Mouse (Mus musculus) G1E (cell line): Measurements from ENCODE around the gene Hoxa9. TPM values are rescaled to one million over a fixed set of nuclear protein-coding genes. Genes with fewer than 3 reads are reported as not detected.

Source experiments
- ATAC-seq: 2 replicates; pipeline ENCODE4 v1.8.0; 2016; ENCODE audit warnings: mild to moderate bottlenecking; ENCODE audit not compliant: insufficient number of reproducible peaks, poor library complexity, low FRiP score, severe bottlenecking; ENCODE audit errors: extremely low read depth
- DNase-seq: peaks from one replicate; pipeline ENCODE4 v3.0.0; 2012; ENCODE audit warnings: low spot score
- H3K27me3 ChIP-seq: 2 replicates; pipeline ENCODE4 v1.6.1; 2012; ENCODE audit warnings: mild to moderate bottlenecking, low read length, inconsistent platforms; ENCODE audit not compliant: insufficient read depth
- H3K36me3 ChIP-seq: replicated peaks from 2 replicates; pipeline ENCODE3; 2012; ENCODE audit warnings: mild to moderate bottlenecking, inconsistent platforms
- H3K4me1 ChIP-seq: 2 replicates; pipeline ENCODE4 v1.6.1; 2012; ENCODE audit warnings: low read depth, low read length, inconsistent platforms, mixed read lengths; ENCODE audit not compliant: insufficient read depth
- H3K4me3 ChIP-seq: 2 replicates; pipeline ENCODE4 v1.5.1; 2012; ENCODE audit warnings: low read depth, mild to moderate bottlenecking, inconsistent platforms, low read length, moderate library complexity, mixed read lengths
- H3K9me3 ChIP-seq: replicated peaks from 2 replicates; pipeline ENCODE4 v1.6.1; 2012; ENCODE audit warnings: inconsistent platforms
- CTCF ChIP-seq: IDR thresholded peaks from 2 replicates; pipeline ENCODE4 v1.5.1; 2012; ENCODE audit warnings: low read depth, low read length, inconsistent platforms, mixed read lengths
- GATA1 ChIP-seq: IDR thresholded peaks from 2 replicates; pipeline ENCODE4 v1.6.1; 2012; ENCODE audit warnings: borderline replicate concordance, low read length, inconsistent platforms, mixed read lengths
- GATA2 ChIP-seq: IDR thresholded peaks from 2 replicates; pipeline ENCODE4 v1.6.1; 2012; ENCODE audit warnings: low read depth, low read length, inconsistent platforms, borderline replicate concordance
- POLR2AphosphoS5 ChIP-seq: IDR thresholded peaks from 2 replicates; pipeline ENCODE4 v1.6.1; 2012; ENCODE audit warnings: low read depth, low read length, inconsistent platforms; ENCODE audit not compliant: insufficient replicate concordance
- TAL1 ChIP-seq: conservative IDR thresholded peaks from 2 replicates; pipeline ENCODE4 v1.6.1; 2012; ENCODE audit warnings: low read depth, low read length, inconsistent platforms, mixed read lengths
- polyA plus RNA-seq: library from polyadenylated mRNA; stranded (reverse); fragments of >175 nt; gene quantifications from 2 replicates; pipeline ENCODE4 v1.2.3, GENCODE M21; 2012
- total RNA-seq, 2 experiments: library from RNA; stranded (forward) in 1 of 2; stranded (reverse) in 1 of 2; fragments of 200-1000 nt in 1 of 2; fragments of >200 nt in 1 of 2; fragmentation: Nextera tagmentation in 1 of 2; gene quantifications; 2 replicates each; pipeline ENCODE4 v1.2.3; 2014 to 2017

Gene Hoxa9
- total and polyA plus RNA-seq, 3 experiments = 0.05 TPM; not detected in 2

GRCm38 (mm10) chr6:52212556-52213118, 18.3 kb downstream of the Hoxa9 start:
- TF ChIP-seq GATA1 (no peak), TAL1 (no peak), POLR2AphosphoS5 (no peak), CTCF (no peak), GATA2 (no peak)
- ATAC-seq (no peak), DNase-seq (no peak)
- Histone ChIP-seq H3K27me3 (peaks cover 48% of the 10 kb centered on the region), H3K9me3 (peaks cover 8% of the 10 kb centered on the region), H3K36me3 (no peaks in the 10 kb centered on the region), H3K4me3 (no peak overlapping the region), H3K4me1 (no peaks in the 10 kb centered on the region)

DNA sequence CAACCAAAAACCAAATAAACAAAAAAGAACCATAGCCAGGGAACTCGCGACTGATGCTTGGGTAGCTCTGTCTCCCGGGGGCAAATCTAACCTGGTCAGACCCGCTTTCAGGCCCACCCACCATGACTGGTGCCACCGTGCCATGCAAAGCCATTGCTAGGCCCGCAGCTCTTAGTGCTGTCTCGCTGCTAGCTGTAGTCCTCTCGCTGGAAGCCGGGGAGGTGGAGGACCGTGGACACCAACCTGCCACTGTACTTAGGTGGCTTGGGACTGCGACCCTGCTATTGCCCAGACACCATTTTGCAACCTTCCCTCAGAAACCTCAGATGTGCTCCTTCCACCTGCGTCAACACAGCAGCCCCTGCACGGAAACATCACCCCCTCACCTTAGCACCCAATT, 18.9 kb downstream of the Hoxa9 start:
- Histone ChIP-seq H3K9me3 (peaks cover 2% of the 10 kb centered on the region), H3K4me1 (no peaks in the 10 kb centered on the region)

GRCm38 (mm10) chr6:52211170-52211935, 19.5 kb downstream of the Hoxa9 start:
- no peak for ATAC-seq
- no peak for DNase-seq
- Histone ChIP-seq H3K9me3 (no peaks in the 10 kb centered on the region; the same call in 1 of the 2 replicates), H3K36me3 (no peaks in the 10 kb centered on the region), H3K4me1 (no peaks in the 10 kb centered on the region), H3K4me3 (no peak overlapping the region), H3K27me3 (peaks cover 44% of the 10 kb centered on the region)
- TF ChIP-seq POLR2AphosphoS5 = no peak
- no peak for TF ChIP-seq GATA2
- no peak for TF ChIP-seq TAL1
- TF ChIP-seq GATA1 = no peak
- no peak for TF ChIP-seq CTCF

More for the DNA sequence above, 18.9 kb downstream of the Hoxa9 start:
- H3K27me3 ChIP-seq = peaks cover 46% of the 10 kb centered on the region
- DNase-seq = no peak
- no peak overlapping the region for H3K4me3 ChIP-seq
- no peaks in the 10 kb centered on the region for H3K36me3 ChIP-seq
- no peak for ATAC-seq
- TF ChIP-seq CTCF = no peak
- no peak for TF ChIP-seq GATA2
- no peak for TF ChIP-seq POLR2AphosphoS5
- TF ChIP-seq TAL1 = no peak
- TF ChIP-seq GATA1 = no peak

- H3K27me3 ChIP-seq = peaks cover 32% of the 10 kb centered on the region; the same call in 1 of the 2 replicates
- H3K9me3 ChIP-seq = peaks cover 3% of the 10 kb centered on the region; the same call in 1 of the 2 replicates
- H3K4me1 ChIP-seq = no peaks in the 10 kb centered on the region
- no peak overlapping the region for H3K4me3 ChIP-seq
- H3K36me3 ChIP-seq = no peaks in the 10 kb centered on the region
- no peak for ATAC-seq
- no peak for DNase-seq
- TF ChIP-seq CTCF = no peak
Measured at GRCm38 (mm10) chr6:52209685-52210046, 21.2 kb downstream of the Hoxa9 start.

DNA sequence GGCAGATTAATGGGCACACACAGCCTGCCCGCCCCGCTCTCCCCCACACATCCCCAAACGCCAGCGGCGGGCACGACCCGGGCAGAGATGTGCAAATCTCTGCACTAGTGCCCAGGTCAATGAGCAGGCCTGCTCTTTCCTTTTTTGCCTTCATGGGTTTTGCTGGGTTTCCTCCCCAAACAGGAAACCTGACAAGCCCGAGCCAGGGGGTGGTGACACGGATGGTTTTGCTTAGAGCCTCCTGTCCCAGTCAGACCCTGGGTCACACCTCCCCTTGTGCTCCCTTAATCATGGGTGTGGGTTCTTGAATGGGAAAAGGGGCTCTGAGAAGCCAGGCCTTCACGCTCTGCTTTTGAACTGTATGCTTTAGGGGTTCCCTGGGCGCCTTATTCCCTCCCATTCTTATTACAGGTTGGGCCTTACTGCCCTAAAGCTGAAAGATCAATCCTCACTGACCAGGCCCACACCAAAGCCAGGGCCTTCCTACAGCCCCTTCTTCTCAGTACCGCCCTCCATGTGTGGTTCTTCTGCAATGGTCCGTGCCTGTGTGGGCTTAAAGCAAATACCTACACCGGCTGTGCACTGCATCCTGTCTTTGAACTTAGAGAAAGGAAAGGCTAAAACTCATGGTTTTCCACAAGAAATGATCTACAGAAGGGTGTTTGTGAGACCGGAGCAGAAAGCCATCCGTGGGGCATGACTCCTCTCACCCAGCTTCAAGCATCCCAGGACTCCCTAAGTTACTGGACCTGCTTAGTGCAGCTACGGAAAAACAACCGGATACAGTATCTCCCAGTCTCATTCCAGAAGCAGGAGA, 21.8 kb downstream of the Hoxa9 start:
- Histone ChIP-seq H3K9me3 (peaks cover 8% of the 10 kb centered on the region), H3K27me3 (peaks cover 36% of the 10 kb centered on the region; the same call in 1 of the 2 replicates), H3K4me3 (no peak overlapping the region), H3K4me1 (no peaks in the 10 kb centered on the region), H3K36me3 (no peaks in the 10 kb centered on the region)
- DNase-seq (no peak), ATAC-seq (no peak)
- no peak for TF ChIP-seq POLR2AphosphoS5
- TF ChIP-seq CTCF = no peak
- no peak for TF ChIP-seq GATA2
- TF ChIP-seq TAL1 = no peak
- no peak for TF ChIP-seq GATA1

GRCm38 (mm10) chr6:52208072-52208867, 22.6 kb downstream of the Hoxa9 start, which contains the start of gene Hoxa6:
Gene Hoxa6 (minus strand): TSS chr6:52208722.
- no peak for ATAC-seq

More at GRCm38 (mm10) chr6:52208072-52208867, 22.6 kb downstream of the Hoxa9 start, which contains the start of gene Hoxa6:
- peaks cover 13% of the 10 kb centered on the region for H3K9me3 ChIP-seq
- H3K4me3 ChIP-seq = no peak within 1 kb of the TSS
- peaks cover 38% of the 10 kb centered on the region; the same call in 1 of the 2 replicates for H3K27me3 ChIP-seq
- H3K36me3 ChIP-seq = no peaks in the 10 kb centered on the region
- H3K4me1 ChIP-seq = no peaks in the 10 kb centered on the region
- no peak for DNase-seq
- no peak for TF ChIP-seq TAL1
- TF ChIP-seq CTCF = no peak
- TF ChIP-seq POLR2AphosphoS5 = no peak
- no peak for TF ChIP-seq GATA2
- TF ChIP-seq GATA1 = no peak
